Mouse (Mus musculus) midbrain, embryonic 16.5 days (tissue): ENCODE results near the gene Sprr2a1. TPM values are rescaled to one million over a fixed set of nuclear protein-coding genes. Genes with fewer than 3 reads are reported as not detected.
A peak's percentile ranks its signal among the peaks of the same experiment; 100 is the strongest.
"Not testable (repeated sequence)": the region's sequence is repeated elsewhere in the genome, so short reads cannot be mapped to it uniquely, and the experiment has no call there.

Experiments
- ATAC-seq: fragments of 200-750 bp; cut with Nextera tagmentation; 2 replicates; pipeline ENCODE4 v1.8.0; 2017; ENCODE audit warnings: moderate TSS enrichment
- H3K27ac ChIP-seq: fragments of 300-500 bp; sonication (generic); 2 replicates; pipeline ENCODE4 v1.5.1; 2014; ENCODE audit warnings: mild to moderate bottlenecking, low read length, mixed read lengths
- H3K27me3 ChIP-seq: fragments of 300-500 bp; sonication (generic); 2 replicates; pipeline ENCODE4 v1.6.1; 2014; ENCODE audit warnings: low read depth, low read length, mixed read lengths; ENCODE audit not compliant: control insufficient read depth, insufficient read depth
- H3K36me3 ChIP-seq: fragments of 300-500 bp; sonication (generic); 2 replicates; pipeline ENCODE4 v1.6.1; 2014; ENCODE audit warnings: mild to moderate bottlenecking, low read length, moderate library complexity, mixed read lengths; ENCODE audit not compliant: control insufficient read depth, insufficient read depth
- H3K4me1 ChIP-seq: fragments of 300-500 bp; sonication (generic); 2 replicates; pipeline ENCODE4 v1.6.1; 2014; ENCODE audit warnings: mild to moderate bottlenecking, low read length, mixed read lengths; ENCODE audit not compliant: control insufficient read depth, insufficient read depth
- H3K4me2 ChIP-seq: fragments of 300-500 bp; sonication (generic); 2 replicates; pipeline ENCODE4 v1.6.1; 2014; ENCODE audit warnings: mild to moderate bottlenecking, low read length, mixed read lengths
- H3K4me3 ChIP-seq: fragments of 300-500 bp; sonication (generic); 2 replicates; pipeline ENCODE4 v1.5.1; 2014; ENCODE audit warnings: low read depth, mild to moderate bottlenecking, low read length, moderate library complexity, mixed read lengths
- H3K9ac ChIP-seq: fragments of 300-500 bp; sonication (generic); 2 replicates; pipeline ENCODE4 v1.6.1; 2014; ENCODE audit warnings: low read depth, low read length, mixed read lengths
- H3K9me3 ChIP-seq: fragments of 300-500 bp; sonication (generic); replicated peaks from 2 replicates; pipeline ENCODE4 v1.6.1; 2014; ENCODE audit warnings: mild to moderate bottlenecking, low read length, mixed read lengths; ENCODE audit not compliant: control insufficient read depth, poor library complexity, severe bottlenecking
- WGBS: fragments of 180-500 bp; shearing (Covaris S2); extraction: QIAGEN DNeasy Blood & Tissue Kit; methylation state at CpG from one replicate; pipeline ENCODE4 v1.1.7; 2014; 5-methylcytosine and 5-hydroxymethylcytosine counted together
- polyA plus RNA-seq: library from polyadenylated mRNA; unstranded; fragments of >200 nt; fragmentation: Nextera tagmentation; extraction: Ambion mirVana; gene quantifications from 2 replicates; pipeline ENCODE4 v1.2.1, GENCODE M21; 2015

The Sprr2a1 gene
- polyA plus RNA-seq, 1 experiment from 2014 or later, result not detected

DNA sequence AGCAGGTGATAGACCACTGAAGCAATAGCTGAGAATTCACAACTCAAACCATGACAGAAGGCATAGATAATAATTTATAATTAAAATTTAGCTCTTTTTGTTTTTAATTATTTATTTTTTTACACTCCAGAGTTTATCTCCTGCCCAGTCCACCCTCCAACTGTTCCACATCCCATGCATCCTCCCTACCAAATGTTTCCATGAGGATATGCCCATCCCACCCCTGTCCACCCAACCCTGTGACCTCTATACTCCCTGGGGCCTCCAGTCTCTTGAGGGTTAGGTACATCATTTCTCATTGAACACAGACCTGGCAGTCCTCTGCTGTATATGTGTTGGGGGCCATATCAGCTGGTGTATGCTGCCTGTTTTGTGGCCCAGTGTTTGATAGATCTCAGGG, 42.9 kb downstream of the Sprr2a1 start:
- H3K4me3 ChIP-seq, H3K9ac ChIP-seq, H3K36me3 ChIP-seq, H3K27ac ChIP-seq, H3K4me1 ChIP-seq, H3K27me3 ChIP-seq, H3K9me3 ChIP-seq, H3K4me2 ChIP-seq: not testable (repeated sequence)
- peak; percentile 59; the same call in 1 of the 2 replicates for ATAC-seq

DNA sequence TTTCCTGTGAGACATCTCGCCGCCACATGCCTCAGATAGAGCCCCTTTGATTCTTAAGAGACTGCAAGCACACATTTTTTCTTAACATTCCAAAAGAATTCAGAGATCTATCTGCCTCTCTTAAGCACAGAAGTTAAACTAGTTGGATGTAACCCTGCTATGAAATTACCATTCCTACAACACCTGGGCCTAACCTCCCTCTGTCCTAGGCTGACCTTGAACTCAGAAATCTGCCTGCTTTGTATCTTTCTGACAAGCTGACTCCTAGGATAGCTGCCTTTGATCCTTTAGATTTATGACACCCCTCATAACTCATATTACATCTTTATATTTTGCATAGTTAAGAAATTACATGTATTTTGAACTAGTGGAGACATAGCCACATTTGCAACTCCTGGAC, 47.9 kb downstream of the Sprr2a1 start:
- H3K9me3 ChIP-seq, H3K4me3 ChIP-seq, H3K27me3 ChIP-seq, H3K4me1 ChIP-seq, H3K36me3 ChIP-seq, H3K4me2 ChIP-seq, H3K9ac ChIP-seq, ATAC-seq, H3K27ac ChIP-seq: not testable (repeated sequence)
- no CpG with 5 or more reads among the region's 2 CpGs for WGBS

Other genes with a start within 250 kb of the Sprr2a1 start
- not detected in 2 replicates for gene Pglyrp3, start 201.2 kb upstream of the Sprr2a1 start, polyA plus RNA-seq
- 6.1 and 7.8 TPM in 2 replicates for gene Lor, start 132.7 kb upstream of the Sprr2a1 start, polyA plus RNA-seq
- gene Prr9, start 91.9 kb upstream of the Sprr2a1 start, polyA plus RNA-seq, result not detected in 2 replicates
- not detected in 2 replicates for gene Lelp1, start 73.1 kb upstream of the Sprr2a1 start, polyA plus RNA-seq
- gene Sprr2a2, start 121 bp downstream of the Sprr2a1 start, polyA plus RNA-seq, result 0.09 TPM in 1 of 2 replicates, not detected in the other
- gene Sprr2a3, start 69.6 kb downstream of the Sprr2a1 start, polyA plus RNA-seq, result not detected in 2 replicates
- not detected in 2 replicates for gene Sprr2b, start 100.8 kb downstream of the Sprr2a1 start, polyA plus RNA-seq
- gene Sprr2d, start 123.3 kb downstream of the Sprr2a1 start, polyA plus RNA-seq, result not detected in 2 replicates
- gene Sprr2e, start 136.3 kb downstream of the Sprr2a1 start, polyA plus RNA-seq, result not detected in 2 replicates
- not detected in 2 replicates for gene Sprr2f, start 149.4 kb downstream of the Sprr2a1 start, polyA plus RNA-seq
- not detected in 2 replicates for gene Sprr2h, start 169.9 kb downstream of the Sprr2a1 start, polyA plus RNA-seq
- gene Sprr2i, start 192.2 kb downstream of the Sprr2a1 start, polyA plus RNA-seq, result not detected in 2 replicates
- gene Sprr2j-ps, start 202.3 kb downstream of the Sprr2a1 start, polyA plus RNA-seq, result not detected in 2 replicates
- 7.5 and 8.9 TPM in 2 replicates for gene Gm9774, start 213.6 kb downstream of the Sprr2a1 start, polyA plus RNA-seq
- not detected in 2 replicates for gene Sprr2k, start 216.8 kb downstream of the Sprr2a1 start, polyA plus RNA-seq
- not detected in 2 replicates for gene Sprr1b, start 223.0 kb downstream of the Sprr2a1 start, polyA plus RNA-seq
- not detected in 2 replicates for gene Sprr3, start 242.9 kb downstream of the Sprr2a1 start, polyA plus RNA-seq